Mouse (Mus musculus) ES-Bruce4 (cell line): ENCODE results near the gene Odf3l1.

Experiments
- CTCF ChIP-seq: IDR thresholded peaks from one replicate; pipeline ENCODE4 v1.8.1; 2011; ENCODE audit warnings: low read depth, low read length
- POLR2A ChIP-seq: IDR thresholded peaks from one replicate; pipeline ENCODE4 v1.8.1; 2011; ENCODE audit warnings: low read length; ENCODE audit not compliant: insufficient read depth

DNA sequence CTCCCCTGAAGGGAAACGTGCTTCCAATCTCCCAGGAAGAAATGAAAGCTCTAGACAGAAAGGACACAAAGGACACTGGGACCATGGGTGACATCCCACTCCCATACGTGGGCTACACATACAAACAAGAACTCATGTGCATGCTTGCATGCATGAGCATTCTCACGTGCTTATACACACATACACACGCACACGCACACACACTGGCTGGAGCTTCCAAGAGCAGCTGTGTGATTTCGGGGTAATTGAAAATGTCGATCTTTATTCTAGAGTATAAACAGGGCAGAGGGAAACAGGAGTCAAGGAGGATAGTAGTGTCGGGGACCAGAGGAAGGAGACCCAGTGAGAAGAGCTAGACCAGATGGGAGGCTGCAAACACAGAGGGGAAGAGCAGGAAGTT is 19.8 kb downstream of the Odf3l1 start:
- TF ChIP-seq POLR2A (no peak), CTCF (no peak)
